Mouse (Mus musculus): ENCODE results near the gene Gm17949.
"Not testable (repeated sequence)": the region's sequence is repeated elsewhere in the genome, so short reads cannot be mapped to it uniquely, and the experiment has no call there.

Gene Gm17949

GRCm38 (mm10) chr17:57041554-57041953, 30.3 kb downstream of the Gm17949 start, which contains the start of gene Slc25a41:
Slc25a41 (minus strand) TSS chr17:57041654.
- no peak for DNase-seq (ENCODE audit: low spot score in 2 of 2)

- DNase-seq (ENCODE audit: low spot score in 2 of 2) = no peak
These were observed 36.1 kb downstream of the Gm17949 start for GRCm38 (mm10) chr17:57047406-57047805.

DNA sequence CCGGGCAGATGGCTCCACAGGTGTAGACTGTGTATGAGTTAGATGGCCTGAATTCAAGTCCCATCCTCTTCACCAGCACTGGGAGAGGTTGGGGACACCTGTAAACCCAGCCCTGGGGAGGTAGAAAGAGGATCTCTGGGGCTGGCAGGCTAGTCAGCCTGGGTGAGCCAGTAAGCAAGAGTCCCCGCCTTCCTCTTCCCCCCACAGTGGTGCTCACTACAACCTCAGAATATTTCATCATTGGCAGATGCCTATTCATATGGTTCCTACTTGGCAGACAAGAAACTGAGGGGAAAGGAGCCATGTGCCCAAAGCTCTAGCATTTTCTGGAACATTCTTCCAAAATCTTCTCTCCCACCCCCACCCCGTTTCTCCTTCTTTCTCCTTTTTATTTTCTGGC, 37.5 kb downstream of the Gm17949 start:
- DNase-seq (ENCODE audit: low spot score in 2 of 2) = no peak

GRCm38 (mm10) chr17:57051679-57052078, 40.4 kb downstream of the Gm17949 start:
- not testable (repeated sequence) for DNase-seq (ENCODE audit: low spot score in 2 of 2)

DNA sequence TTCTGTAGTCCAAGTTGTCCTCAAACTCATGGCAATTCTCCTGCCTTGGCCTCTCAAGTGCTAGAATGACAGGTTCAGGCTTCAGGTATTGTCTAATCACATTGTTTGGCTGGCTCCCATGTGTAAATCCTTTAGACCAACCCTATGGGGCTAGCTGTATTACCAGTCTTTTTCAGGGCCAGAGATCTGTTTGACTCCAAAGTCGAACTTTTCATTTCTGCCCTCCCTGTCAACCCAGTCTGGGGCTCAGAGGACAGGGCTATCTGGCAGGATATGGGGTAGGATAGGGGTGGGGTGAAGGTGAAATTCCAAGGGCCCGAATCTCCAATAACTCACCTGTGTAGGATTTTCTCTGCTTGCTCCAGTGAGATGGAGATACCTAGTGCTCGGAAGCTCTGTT, 45.0 kb downstream of the Gm17949 start:
- no peak for DNase-seq (ENCODE audit: low spot score in 2 of 2)

GRCm38 (mm10) chr17:57058891-57059485, 47.7 kb downstream of the Gm17949 start, which contains the start of gene Crb3:
Crb3 (plus strand) TSS chr17:57059105.
- peak in 1 of 2 experiments; percentile 23 for DNase-seq (ENCODE audit: low spot score in 2 of 2)

DNA sequence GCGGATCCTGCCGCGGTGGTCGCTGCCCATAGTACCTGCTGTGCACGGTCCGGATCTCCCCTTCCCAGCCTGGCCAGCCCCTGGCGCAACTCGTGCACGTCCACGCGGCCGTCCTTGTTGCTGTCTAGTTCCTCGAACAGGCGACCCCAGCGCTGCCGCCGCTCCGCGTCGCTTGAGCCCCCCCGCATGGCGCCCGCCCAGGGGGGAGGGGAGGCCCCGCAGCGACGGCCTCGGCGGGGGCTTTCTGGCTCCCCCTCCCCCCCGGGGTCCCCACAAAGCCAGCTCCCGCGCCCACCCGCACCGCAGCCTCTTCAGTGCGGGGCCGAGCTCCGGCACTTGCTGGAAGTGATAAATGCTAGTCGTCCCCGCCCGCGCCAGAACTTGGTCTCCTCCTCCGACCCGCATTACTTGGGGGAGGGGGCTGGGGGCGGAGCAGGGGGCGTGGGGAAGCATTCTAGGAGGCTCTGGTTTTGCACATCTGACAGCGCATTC, 48.3 kb downstream of the Gm17949 start, which contains the start of gene Slc25a23:
Slc25a23 (minus strand) TSS at position 378 of the 492 bp plus-strand sequence.
- peak; percentile 74 to 76 for DNase-seq (ENCODE audit: low spot score in 2 of 2)

- peak; percentile 96 to 98 for DNase-seq (ENCODE audit: low spot score in 2 of 2)
These were observed 49.0 kb downstream of the Gm17949 start for GRCm38 (mm10) chr17:57060231-57060801.

DNA sequence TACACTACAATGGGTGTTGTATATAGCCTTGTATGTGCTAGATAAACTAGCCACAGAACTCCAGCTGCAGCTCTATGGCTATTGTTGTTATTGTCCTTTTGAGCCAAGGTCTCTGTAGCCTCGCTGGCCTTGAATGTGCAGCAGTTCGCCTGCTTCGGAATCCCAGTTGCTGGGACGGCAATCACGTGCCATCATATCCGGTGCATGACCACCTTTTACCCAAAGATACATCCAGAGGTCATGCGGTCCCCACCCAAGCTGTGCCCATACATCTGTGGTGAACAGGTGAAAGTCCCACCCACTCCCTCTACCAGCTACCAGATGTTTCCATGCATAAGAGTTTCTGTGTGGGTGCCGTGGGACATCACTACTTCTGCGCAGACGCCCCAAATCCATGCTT, 49.8 kb downstream of the Gm17949 start:
- DNase-seq (ENCODE audit: low spot score in 2 of 2) = no peak

- no peak for DNase-seq (ENCODE audit: low spot score in 2 of 2)
These were observed 50.8 kb downstream of the Gm17949 start for GRCm38 (mm10) chr17:57062011-57062521.

GRCm38 (mm10) chr17:57062548-57062947, 51.3 kb downstream of the Gm17949 start:
- DNase-seq (ENCODE audit: low spot score in 2 of 2) = no peak

DNA sequence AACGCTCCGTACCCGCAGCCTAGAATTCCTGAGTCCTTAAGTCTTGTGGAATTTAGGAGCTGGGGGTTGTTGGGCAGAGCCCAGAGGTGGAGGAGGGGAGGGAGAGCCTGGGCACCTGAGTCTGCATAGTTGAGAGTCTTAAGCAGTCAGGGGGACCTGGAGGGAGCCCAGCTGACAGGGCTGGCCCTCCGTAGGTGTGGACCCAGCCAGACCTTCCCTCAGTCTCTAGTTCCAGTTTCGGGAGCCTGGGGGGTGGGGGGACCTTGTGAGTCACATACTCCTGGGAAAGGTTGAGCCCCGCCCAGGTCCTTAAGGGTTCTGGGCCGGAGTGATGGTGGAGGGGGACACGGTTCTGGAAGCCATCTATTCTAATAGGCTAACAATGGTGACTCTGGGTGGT, 51.8 kb downstream of the Gm17949 start:
- DNase-seq (ENCODE audit: low spot score in 2 of 2) = no peak

- no peak for DNase-seq (ENCODE audit: low spot score in 2 of 2)
These were observed 55.6 kb downstream of the Gm17949 start for GRCm38 (mm10) chr17:57066908-57067307.

GRCm38 (mm10) chr17:57070272-57070671, 59.0 kb downstream of the Gm17949 start:
- no peak for DNase-seq (ENCODE audit: low spot score in 2 of 2)

DNA sequence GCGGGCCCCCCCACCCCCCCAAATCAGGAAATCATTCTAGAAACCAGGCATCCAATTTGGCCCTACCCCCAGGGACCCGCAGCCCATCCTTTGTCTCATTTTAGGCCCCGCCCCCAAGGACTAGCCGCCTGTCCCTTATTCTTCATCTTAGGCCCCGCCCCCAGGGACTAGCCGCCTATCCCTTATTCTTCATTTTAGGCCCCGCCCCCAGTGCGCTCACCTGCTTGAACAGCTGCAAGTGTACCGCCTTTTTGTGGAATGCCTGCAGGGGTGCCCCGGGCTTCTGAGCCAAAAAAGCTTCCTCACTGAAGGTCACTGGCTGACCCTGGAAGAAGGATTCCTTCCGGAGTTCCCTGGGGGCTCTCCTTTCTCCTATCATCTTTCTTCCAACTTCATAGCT, 59.4 kb downstream of the Gm17949 start:
- no peak for DNase-seq (ENCODE audit: low spot score in 2 of 2)

All from right cerebral cortex, adult 2 months (tissue).